Comparison of ENCODE assay signal across 8 mouse cellular contexts in genomic region chr3:51415098-51416072, GRCm38 (mm10). TPM values are rescaled to one million over a fixed set of nuclear protein-coding genes. Genes with fewer than 3 reads are reported as not detected.
DNase-seq lines count a peak whose midpoint lies in the region; ATAC-seq and TF ChIP-seq lines count a peak whose summit lies in the region.

Gene Naa15, plus strand, starts transcription at chr3:51415148.

- WGBS in forebrain, embryonic 16.5 days = 4% methylated on average over 43 of the region's 43 CpGs
- 4% methylated on average over 43 of the region's 43 CpGs for WGBS in lung, embryonic 15.5 days

- H3K27ac ChIP-seq in ES-E14 (ENCODE audit: insufficient read depth, low read depth, low read length, poor library complexity, severe bottlenecking) = peak within 1 kb of the TSS; percentile 93
- H3K27ac ChIP-seq in forebrain, embryonic 16.5 days (ENCODE audit: low read length) = peak within 1 kb of the TSS; percentile 91
- H3K27ac ChIP-seq in lung, embryonic 15.5 days = peak within 1 kb of the TSS; percentile 90

- in situ Hi-C loops in ES-E14 (cut with MboI; ENCODE audit: low sequenced_read_pairs in 2 of 2, unreplicated experiment in 2 of 2) = no loop called here

- H3K27me3 ChIP-seq in forebrain, embryonic 16.5 days (replicated peaks; ENCODE audit: control insufficient read depth, insufficient read depth, low read length) = no peaks in the 10 kb centered on the region
- H3K27me3 ChIP-seq in lung, embryonic 15.5 days = no peaks in the 10 kb centered on the region

- peak within 1 kb of the TSS; percentile 100 for H3K9ac ChIP-seq in ES-E14 (ENCODE audit: insufficient read depth, low read depth, low read length, poor library complexity, severe bottlenecking)
- peak within 1 kb of the TSS; percentile 97 for H3K9ac ChIP-seq in forebrain, embryonic 16.5 days (replicated peaks; ENCODE audit: low read depth, low read length)
- peak within 1 kb of the TSS; percentile 95 for H3K9ac ChIP-seq in lung, embryonic 15.5 days

- peaks cover 3 to 6% of the 10 kb centered on the region in 2 experiments for H3K4me1 ChIP-seq in ES-E14 (ENCODE audit: control insufficient read depth in 2 of 2, insufficient read depth in 2 of 2, low read length in 2 of 2, poor library complexity in 1 of 2)
- peaks cover 26% of the 10 kb centered on the region for H3K4me1 ChIP-seq in forebrain, embryonic 16.5 days (replicated peaks; ENCODE audit: control insufficient read depth, insufficient read depth, low read length)
- peaks cover 17% of the 10 kb centered on the region for H3K4me1 ChIP-seq in lung, embryonic 15.5 days

- peak; percentile 95 for ATAC-seq in forebrain, embryonic 16.5 days
- ATAC-seq in lung, embryonic 15.5 days (ENCODE audit: borderline replicate concordance, extremely low read depth, low FRiP score, low TSS enrichment) = peak; percentile 89

- peak; percentile 86 for DNase-seq in ES-E14 (ENCODE audit: low read depth, low spot score)
- peak; percentile 97 for DNase-seq in cerebellum, adult 11-12 months
- DNase-seq in heart, postnatal 4 days = peak; percentile 97
- peak; percentile 94 to 95 for DNase-seq in layer of hippocampus, adult 8-10 months (ENCODE audit: low spot score in 2 of 2)
- DNase-seq in ovary, adult 18-20 months (ENCODE audit: low spot score) = peak; percentile 93
- DNase-seq in thymus, postnatal 0 days (ENCODE audit: low spot score) = peak; percentile 95

- peak within 1 kb of the TSS; percentile 95 to 97 for H3K4me3 ChIP-seq in ES-E14 (ENCODE audit: insufficient read depth in 1 of 2, low read depth in 1 of 2, low read length in 2 of 2, poor library complexity in 1 of 2, severe bottlenecking in 1 of 2)
- peak within 1 kb of the TSS; percentile 97 for H3K4me3 ChIP-seq in forebrain, embryonic 16.5 days (replicated peaks; ENCODE audit: low read length)
- peak within 1 kb of the TSS; percentile 61 for H3K4me3 ChIP-seq in lung, embryonic 15.5 days

- H3K36me3 ChIP-seq in ES-E14 (ENCODE audit: control insufficient read depth, insufficient read depth, low read length, poor library complexity, severe bottlenecking) = no peaks in the 10 kb centered on the region; the same call in 1 of the 2 replicates
- H3K36me3 ChIP-seq in forebrain, embryonic 16.5 days (ENCODE audit: control insufficient read depth, insufficient read depth) = no peaks in the 10 kb centered on the region
- no peaks in the 10 kb centered on the region for H3K36me3 ChIP-seq in lung, embryonic 15.5 days

- no peaks in the 10 kb centered on the region for H3K9me3 ChIP-seq in ES-E14 (ENCODE audit: control insufficient read depth, insufficient read depth, low read depth, low read length)
- H3K9me3 ChIP-seq in forebrain, embryonic 16.5 days (ENCODE audit: control insufficient read depth, low read length) = no peaks in the 10 kb centered on the region
- no peaks in the 10 kb centered on the region for H3K9me3 ChIP-seq in lung, embryonic 15.5 days

- peak within 1 kb of the TSS; percentile 83 for H3K4me2 ChIP-seq in forebrain, embryonic 16.5 days (ENCODE audit: low read length)
- H3K4me2 ChIP-seq in lung, embryonic 15.5 days = peak within 1 kb of the TSS; percentile 60

TF ChIP-seq in ES-E14, 5 proteins besides CTCF, POLR2A, EP300 and RAD21:
- peak; percentile 46; the same call in 1 of the 2 replicates for TF ChIP-seq HCFC1 (IDR thresholded peaks at IDR 0.05; ENCODE audit: borderline replicate concordance, insufficient read depth, low read length)
- TF ChIP-seq ZNF384 (IDR thresholded peaks at IDR 0.05; ENCODE audit: low read depth, low read length) = no peak

RNA-seq across cellular contexts. Expression of gene Naa15, which starts in this region (rescaled TPM):
- 43.7 and 53.4 TPM in 2 replicates for total RNA-seq in ES-E14 (2012; rRNA removed)
- polyA plus RNA-seq in forebrain, embryonic 16.5 days (2015; fragmentation: Nextera tagmentation; extraction: Ambion mirVana) = 49.9 and 56.5 TPM in 2 replicates
- 10 to 100 TPM; 62.3 to 65.8 TPM for total RNA-seq in heart, postnatal 4 days (2021)
- 10 to 100 TPM; 42.6 to 61.4 (median 53.8) TPM for total RNA-seq in layer of hippocampus, adult 8-10 months (2022)
- 45.5 and 46.3 TPM in 2 replicates for polyA plus RNA-seq in lung, embryonic 15.5 days (2015; fragmentation: Nextera tagmentation; extraction: Ambion mirVana)
- polyA plus RNA-seq in thymus, postnatal 0 days (2015; fragmentation: Nextera tagmentation; extraction: Ambion mirVana) = 34.6 and 48.5 TPM in 2 replicates

Comparison
In these comparisons a context has a peak if more than half of its experiments do, and no peak if none do; other contexts are left out.
1. Peak in every context shown above with its lines: DNase-seq, ATAC-seq, H3K4me3 ChIP-seq and H3K27ac ChIP-seq.